Mouse (Mus musculus): Measurements from ENCODE around the gene Gad2. TPM values are rescaled to one million over a fixed set of nuclear protein-coding genes. Genes with fewer than 3 reads are reported as not detected.

Gad2 gene
- polyA plus RNA-seq, 1 experiment from 2014 or later = 0.45 TPM

GRCm38 (mm10) chr2:22736134-22736533, 114.1 kb downstream of the Gad2 start:
- no peak for ATAC-seq (ENCODE audit: extremely low read depth, insufficient number of reproducible peaks, low FRiP score, low TSS enrichment)
- no peak overlapping the region for H3K4me2 ChIP-seq
- H3K9ac ChIP-seq = no peak overlapping the region
- no peaks in the 10 kb centered on the region for H3K4me1 ChIP-seq
- H3K27ac ChIP-seq (replicated peaks) = no peak overlapping the region
- WGBS = 42% methylated on average over 2 of the region's 2 CpGs
- H3K27me3 ChIP-seq (replicated peaks) = no peaks in the 10 kb centered on the region
- H3K4me3 ChIP-seq = no peak overlapping the region
- H3K36me3 ChIP-seq = no peaks in the 10 kb centered on the region
- no peaks in the 10 kb centered on the region for H3K9me3 ChIP-seq

- Histone ChIP-seq H3K27me3 (replicated peaks) (no peaks in the 10 kb centered on the region), H3K4me3 (no peak overlapping the region), H3K27ac (replicated peaks) (no peak overlapping the region), H3K36me3 (no peaks in the 10 kb centered on the region), H3K9ac (no peak overlapping the region), H3K9me3 (no peaks in the 10 kb centered on the region), H3K4me2 (no peak overlapping the region), H3K4me1 (no peaks in the 10 kb centered on the region)
- no peak for ATAC-seq (ENCODE audit: extremely low read depth, insufficient number of reproducible peaks, low FRiP score, low TSS enrichment)
- WGBS = 41% methylated on average over 1 of the region's 1 CpGs
Observed at GRCm38 (mm10) chr2:22739369-22739768, 117.4 kb downstream of the Gad2 start.

GRCm38 (mm10) chr2:22740441-22740840, 118.4 kb downstream of the Gad2 start:
- ATAC-seq (ENCODE audit: extremely low read depth, insufficient number of reproducible peaks, low FRiP score, low TSS enrichment) = no peak
- Histone ChIP-seq H3K27me3 (replicated peaks) (no peaks in the 10 kb centered on the region), H3K9me3 (no peaks in the 10 kb centered on the region), H3K27ac (replicated peaks) (no peak overlapping the region), H3K4me2 (no peak overlapping the region), H3K9ac (no peak overlapping the region), H3K4me1 (no peaks in the 10 kb centered on the region), H3K4me3 (no peak overlapping the region), H3K36me3 (no peaks in the 10 kb centered on the region)
- 63% methylated on average over 1 of the region's 1 CpGs for WGBS

GRCm38 (mm10) chr2:22741222-22741621, 119.2 kb downstream of the Gad2 start:
- H3K36me3 ChIP-seq = no peaks in the 10 kb centered on the region
- no peaks in the 10 kb centered on the region for H3K4me1 ChIP-seq
- H3K4me2 ChIP-seq = no peak overlapping the region
- H3K4me3 ChIP-seq = no peak overlapping the region
- H3K9ac ChIP-seq = no peak overlapping the region
- no peaks in the 10 kb centered on the region for H3K9me3 ChIP-seq
- no peak for ATAC-seq (ENCODE audit: extremely low read depth, insufficient number of reproducible peaks, low FRiP score, low TSS enrichment)
- 59% methylated on average over 3 of the region's 3 CpGs for WGBS
- H3K27ac ChIP-seq (replicated peaks) = no peak overlapping the region
- H3K27me3 ChIP-seq (replicated peaks) = 0 out of 2 replicates have a peak, but pooled peaks cover 2% of the 10 kb centered on the region

Small RNAs within 50 kb of the gene (microRNA-seq; reads per million reads assigned to microRNA genes)
- gene Gm23636 (not detected), gene Mir3967 (not detected)

Other genes starting within 250 kb of the Gad2 start
- gene Apbb1ip, start 151.9 kb downstream of the Gad2 start, polyA plus RNA-seq (2015; fragmentation: Nextera tagmentation; extraction: Ambion mirVana) = 1.4 and 2.1 TPM in 2 replicates